Mouse (Mus musculus): ENCODE measurements at regions not wholly inside any gene's neighbourhood (a gene's known extent, or its start where the extent isn't known, plus 50 kb on each side); places are given as distances from the start of the nearest gene placed in this dataset.

DNA sequence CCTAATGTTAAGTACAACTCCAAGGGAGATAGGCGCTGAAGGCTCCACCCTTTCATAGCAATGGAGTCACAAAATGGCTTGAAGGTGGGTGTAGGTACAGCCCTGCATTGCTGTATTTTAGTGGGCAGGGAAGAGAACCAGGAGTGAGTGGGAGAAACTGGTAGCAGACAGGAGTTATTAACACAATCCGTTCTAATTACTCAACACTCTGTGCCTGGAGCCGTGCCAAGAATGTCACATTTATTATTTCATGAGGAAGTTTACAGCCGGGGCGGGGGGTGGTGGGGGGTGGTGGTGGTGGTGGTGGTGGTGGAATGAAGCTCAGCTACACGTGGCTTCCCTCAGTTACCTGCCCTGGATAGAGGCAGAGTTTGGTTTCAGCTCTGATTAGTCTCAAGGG, 166.3 kb upstream of the Lsm8 start:
- Histone ChIP-seq H3K4me3 (no peak overlapping the region), H3K27ac (replicated peaks) (no peak overlapping the region), H3K27me3 (no peaks in the 10 kb centered on the region), H3K4me2 (replicated peaks) (no peak overlapping the region), H3K4me1 (no peaks in the 10 kb centered on the region), H3K9me3 (no peaks in the 10 kb centered on the region), H3K9ac (replicated peaks) (no peak overlapping the region), H3K36me3 (no peaks in the 10 kb centered on the region)
- no peak for ATAC-seq (ENCODE audit: low FRiP score, low read depth)
- WGBS = 81% methylated on average over 6 of the region's 6 CpGs

GRCm38 (mm10) chr6:18688652-18689348, 159.6 kb upstream of the Lsm8 start:
- WGBS = 54% methylated on average over 11 of the region's 11 CpGs

DNA sequence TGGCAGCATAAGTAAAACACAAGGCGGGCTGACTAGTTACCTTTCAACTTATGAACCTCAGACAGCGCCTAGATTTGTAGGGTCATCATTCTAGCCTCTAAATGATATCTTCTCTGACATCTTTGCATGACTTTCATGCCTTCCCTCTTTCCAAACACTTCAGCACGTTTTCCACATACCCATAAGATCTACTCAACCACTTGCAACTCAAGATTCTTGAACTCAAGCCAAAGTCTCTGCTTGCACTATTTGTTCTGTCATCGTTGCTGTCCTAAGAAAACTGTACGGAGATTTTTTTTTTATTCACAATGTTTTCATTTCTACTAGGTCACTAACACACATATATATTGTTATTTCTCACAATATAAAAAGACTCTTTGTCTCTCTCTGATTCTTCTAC, 150.8 kb upstream of the Lsm8 start:
- no peak for ATAC-seq (ENCODE audit: low FRiP score, low read depth)
- 84% methylated on average over 5 of the region's 5 CpGs for WGBS
- Histone ChIP-seq H3K27ac (replicated peaks) (no peak overlapping the region), H3K9ac (replicated peaks) (no peak overlapping the region), H3K4me1 (peaks cover 8% of the 10 kb centered on the region; the same call in 1 of the 2 replicates), H3K36me3 (no peaks in the 10 kb centered on the region), H3K4me3 (no peak overlapping the region), H3K9me3 (no peaks in the 10 kb centered on the region), H3K4me2 (replicated peaks) (no peak overlapping the region), H3K27me3 (no peaks in the 10 kb centered on the region)

More at GRCm38 (mm10) chr6:18688652-18689348, 159.6 kb upstream of the Lsm8 start:
- Histone ChIP-seq H3K9ac (replicated peaks) (no peak overlapping the region), H3K4me2 (replicated peaks) (no peak overlapping the region), H3K9me3 (no peaks in the 10 kb centered on the region), H3K4me1 (no peaks in the 10 kb centered on the region), H3K27ac (replicated peaks) (no peak overlapping the region), H3K4me3 (no peak overlapping the region), H3K27me3 (no peaks in the 10 kb centered on the region), H3K36me3 (no peaks in the 10 kb centered on the region)
- no peak for ATAC-seq (ENCODE audit: low FRiP score, low read depth)

DNA sequence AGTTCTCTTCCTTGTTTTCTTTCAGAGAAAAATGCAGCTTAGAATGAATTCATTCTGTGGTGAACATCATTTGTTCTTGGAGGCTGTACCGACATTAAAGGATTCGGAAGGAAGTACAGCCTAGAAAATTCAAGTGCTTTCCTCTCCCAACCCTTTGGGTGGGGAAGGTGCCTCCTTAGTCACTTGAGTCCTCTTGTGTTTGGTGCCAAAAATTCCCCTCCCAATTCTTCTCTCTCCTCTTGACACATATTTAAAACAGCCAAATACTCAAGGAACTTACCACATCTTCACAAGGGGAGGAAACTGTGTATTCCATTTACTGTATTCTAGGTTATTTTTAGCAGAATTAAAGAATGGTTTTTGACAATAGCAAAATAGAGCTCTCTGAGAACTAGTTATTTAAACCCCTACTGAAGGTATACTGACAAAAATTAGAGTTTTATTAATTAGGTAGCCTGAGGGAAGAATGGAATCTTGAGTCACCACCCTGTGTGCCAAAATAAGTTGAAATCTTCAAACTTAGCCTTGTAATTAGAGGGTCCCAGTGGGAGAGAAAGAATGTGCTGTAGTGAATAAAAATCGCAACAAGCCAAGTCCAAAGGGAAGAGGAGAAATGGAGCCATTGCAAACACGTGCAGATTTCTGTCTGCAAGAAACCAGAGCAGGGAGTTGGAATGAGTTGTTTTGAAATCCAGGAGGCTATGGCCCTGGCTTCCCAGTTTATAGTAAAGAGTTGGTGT, 149.2 kb upstream of the Lsm8 start:
- ATAC-seq (ENCODE audit: low FRiP score, low read depth) = no peak
- Histone ChIP-seq H3K4me3 (no peak overlapping the region), H3K9ac (replicated peaks) (no peak overlapping the region), H3K36me3 (no peaks in the 10 kb centered on the region), H3K9me3 (no peaks in the 10 kb centered on the region), H3K27ac (replicated peaks) (no peak overlapping the region), H3K27me3 (no peaks in the 10 kb centered on the region), H3K4me1 (peaks cover 8% of the 10 kb centered on the region; the same call in 1 of the 2 replicates), H3K4me2 (replicated peaks) (0 out of 2 replicates have a peak overlapping the region, but pooled peaks have one; percentile 15)
- WGBS = 38% methylated on average over 4 of the region's 4 CpGs

- no peak overlapping the region for H3K27ac ChIP-seq (replicated peaks)
- H3K9ac ChIP-seq (replicated peaks) = no peak overlapping the region
- H3K9me3 ChIP-seq = no peaks in the 10 kb centered on the region
- H3K27me3 ChIP-seq = no peaks in the 10 kb centered on the region
- ATAC-seq (ENCODE audit: low FRiP score, low read depth) = peak; percentile 47; the same call in 1 of the 2 replicates
- no peak overlapping the region for H3K4me3 ChIP-seq
- no peaks in the 10 kb centered on the region for H3K36me3 ChIP-seq
- peaks cover 8% of the 10 kb centered on the region; the same call in 1 of the 2 replicates for H3K4me1 ChIP-seq
- peak overlapping the region; percentile 15 for H3K4me2 ChIP-seq (replicated peaks)
- 13% methylated on average over 12 of the region's 12 CpGs for WGBS
Measured at GRCm38 (mm10) chr6:18699729-18700386, 148.5 kb upstream of the Lsm8 start.

DNA sequence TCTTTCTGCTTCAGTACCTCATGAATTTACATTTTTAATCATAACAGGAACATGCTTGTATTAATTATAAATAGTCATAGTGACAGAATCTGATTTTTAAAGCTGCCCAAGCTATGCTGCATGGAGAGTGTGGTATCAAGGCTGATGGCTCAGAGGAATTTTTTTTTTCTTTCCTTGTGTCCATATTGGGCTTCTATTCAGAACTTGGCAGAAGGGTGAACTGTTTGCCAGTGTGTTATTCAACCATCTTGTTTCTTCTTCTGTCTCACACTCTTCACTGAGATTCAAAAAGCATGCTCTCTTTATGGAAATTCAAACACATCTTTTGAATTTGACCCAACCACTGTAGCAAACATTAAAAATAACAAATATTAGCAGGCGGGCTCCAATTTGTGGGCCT, 137.6 kb upstream of the Lsm8 start:
- no peaks in the 10 kb centered on the region for H3K4me1 ChIP-seq
- H3K27ac ChIP-seq (replicated peaks) = no peak overlapping the region
- no peak overlapping the region for H3K4me2 ChIP-seq (replicated peaks)
- 82% methylated on average over 1 of the region's 1 CpGs for WGBS
- H3K9ac ChIP-seq (replicated peaks) = no peak overlapping the region
- no peaks in the 10 kb centered on the region for H3K36me3 ChIP-seq
- no peak for ATAC-seq (ENCODE audit: low FRiP score, low read depth)
- H3K9me3 ChIP-seq = no peaks in the 10 kb centered on the region
- no peaks in the 10 kb centered on the region for H3K27me3 ChIP-seq
- no peak overlapping the region for H3K4me3 ChIP-seq

DNA sequence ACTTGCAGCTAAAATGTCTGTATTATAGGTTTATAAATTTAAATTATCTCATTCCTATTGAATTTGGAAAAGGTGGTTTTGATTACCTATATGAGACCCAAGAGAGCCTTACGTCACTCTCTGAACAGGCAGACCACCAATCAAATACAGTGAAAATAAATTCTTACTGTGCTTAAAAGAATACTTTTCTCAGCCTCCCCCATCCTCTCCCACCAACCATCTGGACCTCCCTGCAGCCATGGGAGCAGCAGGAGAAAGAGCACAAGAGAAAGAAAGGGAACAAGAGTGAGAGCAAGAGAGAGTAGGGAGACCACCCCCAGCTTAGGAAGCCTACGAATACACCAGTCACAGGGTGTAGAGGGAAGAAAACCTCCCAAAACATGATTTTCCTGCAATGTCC, 99.5 kb upstream of the Lsm8 start:
- Histone ChIP-seq H3K9ac (replicated peaks) (no peak overlapping the region), H3K27ac (replicated peaks) (no peak overlapping the region), H3K4me3 (no peak overlapping the region), H3K36me3 (no peaks in the 10 kb centered on the region), H3K4me1 (no peaks in the 10 kb centered on the region), H3K27me3 (no peaks in the 10 kb centered on the region), H3K4me2 (replicated peaks) (no peak overlapping the region), H3K9me3 (0 out of 2 replicates have a peak, but pooled peaks cover 5% of the 10 kb centered on the region)
- ATAC-seq (ENCODE audit: low FRiP score, low read depth) = no peak
- WGBS = 79% methylated on average over 2 of the region's 2 CpGs

DNA sequence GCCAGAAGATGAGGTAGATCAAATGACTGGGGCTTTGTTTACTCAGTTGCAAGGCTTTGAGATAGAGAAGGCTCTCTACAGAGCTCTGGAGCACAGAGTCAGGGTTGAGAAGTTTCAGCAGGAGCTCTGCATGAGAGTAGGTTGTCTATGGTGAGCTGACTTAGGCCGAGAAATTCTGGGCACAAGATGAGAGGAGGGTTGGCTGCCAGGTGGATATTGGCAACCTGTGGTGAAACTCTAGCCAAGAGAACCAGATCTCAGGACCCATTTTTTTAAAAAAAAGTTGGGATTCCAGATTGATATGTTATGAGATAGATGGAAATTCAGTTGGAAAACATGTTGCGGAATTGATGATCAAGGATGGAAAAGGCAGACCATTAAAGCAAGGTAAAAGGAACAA, 83.8 kb upstream of the Lsm8 start:
- H3K4me1 ChIP-seq = no peaks in the 10 kb centered on the region
- H3K9me3 ChIP-seq = no peaks in the 10 kb centered on the region
- no peak overlapping the region for H3K27ac ChIP-seq (replicated peaks)
- no peaks in the 10 kb centered on the region for H3K27me3 ChIP-seq
- no peaks in the 10 kb centered on the region for H3K36me3 ChIP-seq
- H3K4me2 ChIP-seq (replicated peaks) = no peak overlapping the region
- ATAC-seq (ENCODE audit: low FRiP score, low read depth) = no peak
- WGBS = 85% methylated on average over 2 of the region's 2 CpGs
- H3K9ac ChIP-seq (replicated peaks) = no peak overlapping the region
- H3K4me3 ChIP-seq = no peak overlapping the region

GRCm38 (mm10) chr6:18795390-18795789, 53.0 kb upstream of the Lsm8 start:
- Histone ChIP-seq H3K4me3 (no peak overlapping the region), H3K36me3 (no peaks in the 10 kb centered on the region), H3K4me2 (replicated peaks) (no peak overlapping the region), H3K9me3 (no peaks in the 10 kb centered on the region), H3K4me1 (0 out of 2 replicates have a peak, but pooled peaks cover 3% of the 10 kb centered on the region), H3K27ac (replicated peaks) (peak overlapping the region; percentile 70), H3K27me3 (no peaks in the 10 kb centered on the region), H3K9ac (replicated peaks) (no peak overlapping the region)
- 0 out of 2 replicates have a peak, but pooled peaks have one; percentile 42 for ATAC-seq (ENCODE audit: low FRiP score, low read depth)
- WGBS = 58% methylated on average over 4 of the region's 4 CpGs

DNA sequence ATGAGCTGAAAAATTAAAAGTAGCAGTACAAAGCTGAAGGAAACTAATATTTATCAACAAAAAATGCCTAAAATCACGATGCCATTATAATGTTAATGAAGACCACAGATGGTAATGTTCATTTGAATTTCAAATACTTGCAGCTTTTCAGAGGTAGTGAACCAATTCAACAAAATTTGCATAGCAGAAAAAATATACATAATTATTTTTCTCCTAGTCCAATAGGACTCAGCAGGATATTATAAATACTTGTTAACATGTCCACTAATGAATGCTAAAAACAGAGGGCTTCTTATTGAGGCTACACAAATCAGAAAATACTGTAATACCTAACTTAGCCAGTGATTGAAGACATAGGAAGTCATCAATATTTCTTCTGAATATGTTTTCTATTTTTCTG, 52.5 kb upstream of the Lsm8 start:
- WGBS = 28% methylated on average over 1 of the region's 1 CpGs
- Histone ChIP-seq H3K36me3 (no peaks in the 10 kb centered on the region), H3K4me1 (0 out of 2 replicates have a peak, but pooled peaks cover 3% of the 10 kb centered on the region), H3K9ac (replicated peaks) (no peak overlapping the region), H3K27ac (replicated peaks) (no peak overlapping the region), H3K9me3 (no peaks in the 10 kb centered on the region), H3K27me3 (no peaks in the 10 kb centered on the region), H3K4me3 (no peak overlapping the region), H3K4me2 (replicated peaks) (no peak overlapping the region)
- ATAC-seq (ENCODE audit: low FRiP score, low read depth) = 0 out of 2 replicates have a peak, but pooled peaks have one; percentile 35

DNA sequence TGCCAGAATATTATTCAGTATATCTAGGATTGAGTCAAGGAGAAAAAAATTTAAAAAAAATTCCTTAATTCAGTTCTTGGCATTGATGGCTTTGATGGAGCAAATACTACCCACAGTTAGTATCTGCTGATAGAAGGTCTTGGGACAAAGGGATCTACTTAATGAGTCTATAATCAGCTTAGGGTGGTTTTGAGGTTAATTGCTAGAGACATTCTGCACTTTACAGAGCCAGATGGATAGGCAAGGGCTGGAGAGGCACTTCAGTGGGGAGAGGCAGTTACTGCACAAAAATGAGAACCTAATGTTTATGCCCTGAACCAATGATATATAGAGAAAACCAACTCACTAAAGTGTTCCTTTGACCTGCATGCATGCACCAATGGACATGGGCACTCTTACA, 51.8 kb upstream of the Lsm8 start:
- H3K27me3 ChIP-seq = no peaks in the 10 kb centered on the region
- no peak overlapping the region for H3K4me2 ChIP-seq (replicated peaks)
- ATAC-seq (ENCODE audit: low FRiP score, low read depth) = peak; percentile 83
- no peaks in the 10 kb centered on the region for H3K36me3 ChIP-seq
- no peak overlapping the region for H3K9ac ChIP-seq (replicated peaks)
- peak overlapping the region; percentile 60 for H3K27ac ChIP-seq (replicated peaks)
- H3K4me1 ChIP-seq = 0 out of 2 replicates have a peak, but pooled peaks cover 3% of the 10 kb centered on the region
- no peak overlapping the region for H3K4me3 ChIP-seq
- H3K9me3 ChIP-seq = no peaks in the 10 kb centered on the region
